Mouse (Mus musculus) ES-Bruce4 (cell line): Measurements from ENCODE around the gene Itsn1.

Experiments used
- CTCF ChIP-seq: IDR thresholded peaks from one replicate; pipeline ENCODE4 v1.8.1; 2011; ENCODE audit warnings: low read depth, low read length
- EP300 ChIP-seq: IDR thresholded peaks from 2 replicates; pipeline ENCODE4 v1.6.1; 2011; ENCODE audit warnings: low read depth, low read length; ENCODE audit not compliant: insufficient read depth
- POLR2A ChIP-seq: IDR thresholded peaks from one replicate; pipeline ENCODE4 v1.8.1; 2011; ENCODE audit warnings: low read length; ENCODE audit not compliant: insufficient read depth

DNA sequence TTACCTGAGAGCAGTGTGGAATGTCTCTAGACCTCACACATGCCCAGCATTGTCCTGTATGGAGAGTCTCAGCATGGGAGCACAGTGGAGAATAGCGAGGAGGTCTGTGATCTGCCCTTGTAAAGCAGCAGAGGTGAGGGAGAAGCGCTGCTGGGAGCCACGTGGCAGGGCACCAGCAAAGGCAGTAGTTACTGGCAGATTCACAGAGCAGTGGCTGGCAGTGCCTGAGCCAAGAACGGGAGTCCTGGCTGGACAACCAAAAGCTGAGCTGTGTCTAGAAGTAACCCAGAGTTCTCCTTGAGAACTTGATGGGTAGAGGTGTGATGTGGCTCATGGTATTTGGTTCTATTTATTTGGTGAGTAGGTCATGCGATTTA, 137.2 kb downstream of the Itsn1 start:
- TF ChIP-seq EP300 (no peak), POLR2A (no peak), CTCF (no peak)
